Mouse (Mus musculus): ENCODE data around the gene Fbxl7. TPM values are rescaled to one million over a fixed set of nuclear protein-coding genes. Genes with fewer than 3 reads are reported as not detected.

The Fbxl7 gene
- polyA plus RNA-seq, 1 experiment from 2014 or later, result 12.2 TPM

- H3K36me3 ChIP-seq (ENCODE audit: control insufficient read depth, insufficient read depth, low read length), result no peaks in the 10 kb centered on the region
- H3K4me1 ChIP-seq (ENCODE audit: control insufficient read depth, insufficient read depth, low read length), result no peaks in the 10 kb centered on the region
- no peaks in the 10 kb centered on the region for H3K9me3 ChIP-seq (ENCODE audit: control insufficient read depth, low read length)
- 89% methylated on average over 6 of the region's 6 CpGs for WGBS
- DNase-seq, result no peak
- H3K27me3 ChIP-seq (ENCODE audit: control insufficient read depth, insufficient read depth, low read length), result no peaks in the 10 kb centered on the region
- no peak overlapping the region for H3K4me3 ChIP-seq (replicated peaks; ENCODE audit: low read depth, low read length)
- ATAC-seq (ENCODE audit: low FRiP score, low TSS enrichment), result no peak
- H3K27ac ChIP-seq (replicated peaks; ENCODE audit: low read depth, low read length), result no peak overlapping the region
- no peak overlapping the region for H3K9ac ChIP-seq (replicated peaks; ENCODE audit: low read length)
- no peak overlapping the region for H3K4me2 ChIP-seq (ENCODE audit: low read length)
These were observed 192.1 kb downstream of the Fbxl7 start for GRCm38 (mm10) chr15:26703156-26703840.

- WGBS, result 70% methylated on average over 5 of the region's 5 CpGs
These were observed 193.3 kb downstream of the Fbxl7 start for GRCm38 (mm10) chr15:26701949-26702675.

GRCm38 (mm10) chr15:26693075-26693474, 202.3 kb downstream of the Fbxl7 start:
- Histone ChIP-seq H3K27me3 (ENCODE audit: control insufficient read depth, insufficient read depth, low read length) (no peaks in the 10 kb centered on the region), H3K27ac (replicated peaks; ENCODE audit: low read depth, low read length) (no peak overlapping the region), H3K9me3 (ENCODE audit: control insufficient read depth, low read length) (no peaks in the 10 kb centered on the region), H3K4me2 (ENCODE audit: low read length) (no peak overlapping the region), H3K4me1 (ENCODE audit: control insufficient read depth, insufficient read depth, low read length) (no peaks in the 10 kb centered on the region; the same call in 1 of the 2 replicates), H3K36me3 (ENCODE audit: control insufficient read depth, insufficient read depth, low read length) (no peaks in the 10 kb centered on the region), H3K9ac (replicated peaks; ENCODE audit: low read length) (no peak overlapping the region), H3K4me3 (replicated peaks; ENCODE audit: low read depth, low read length) (no peak overlapping the region)
- WGBS, result 69% methylated on average over 3 of the region's 3 CpGs
- ATAC-seq (ENCODE audit: low FRiP score, low TSS enrichment), result no peak
- DNase-seq, result no peak

More at GRCm38 (mm10) chr15:26701949-26702675, 193.3 kb downstream of the Fbxl7 start:
- Histone ChIP-seq H3K4me3 (replicated peaks; ENCODE audit: low read depth, low read length) (no peak overlapping the region), H3K9me3 (ENCODE audit: control insufficient read depth, low read length) (no peaks in the 10 kb centered on the region), H3K27ac (replicated peaks; ENCODE audit: low read depth, low read length) (no peak overlapping the region), H3K36me3 (ENCODE audit: control insufficient read depth, insufficient read depth, low read length) (no peaks in the 10 kb centered on the region), H3K4me2 (ENCODE audit: low read length) (no peak overlapping the region), H3K27me3 (ENCODE audit: control insufficient read depth, insufficient read depth, low read length) (no peaks in the 10 kb centered on the region), H3K4me1 (ENCODE audit: control insufficient read depth, insufficient read depth, low read length) (no peaks in the 10 kb centered on the region), H3K9ac (replicated peaks; ENCODE audit: low read length) (no peak overlapping the region)
- ATAC-seq (ENCODE audit: low FRiP score, low TSS enrichment) (no peak), DNase-seq (no peak)

- H3K4me3 ChIP-seq (replicated peaks; ENCODE audit: low read depth, low read length), result no peak overlapping the region
- H3K4me2 ChIP-seq (ENCODE audit: low read length), result no peak overlapping the region
- no peaks in the 10 kb centered on the region for H3K27me3 ChIP-seq (ENCODE audit: control insufficient read depth, insufficient read depth, low read length)
- H3K27ac ChIP-seq (replicated peaks; ENCODE audit: low read depth, low read length), result 0 out of 2 replicates have a peak overlapping the region, but pooled peaks have one; percentile 22
- no peaks in the 10 kb centered on the region for H3K9me3 ChIP-seq (ENCODE audit: control insufficient read depth, low read length)
- H3K4me1 ChIP-seq (ENCODE audit: control insufficient read depth, insufficient read depth, low read length), result peaks cover 2% of the 10 kb centered on the region; the same call in 1 of the 2 replicates
- DNase-seq, result peak; percentile 39
- no peak for ATAC-seq (ENCODE audit: low FRiP score, low TSS enrichment)
- no peaks in the 10 kb centered on the region for H3K36me3 ChIP-seq (ENCODE audit: control insufficient read depth, insufficient read depth, low read length)
- WGBS, result 54% methylated on average over 10 of the region's 10 CpGs
- H3K9ac ChIP-seq (replicated peaks; ENCODE audit: low read length), result no peak overlapping the region
These were observed 206.8 kb downstream of the Fbxl7 start for GRCm38 (mm10) chr15:26688472-26689104.

- no peaks in the 10 kb centered on the region for H3K9me3 ChIP-seq (ENCODE audit: control insufficient read depth, low read length)
- H3K4me3 ChIP-seq (replicated peaks; ENCODE audit: low read depth, low read length), result no peak overlapping the region
- H3K4me2 ChIP-seq (ENCODE audit: low read length), result no peak overlapping the region
- H3K36me3 ChIP-seq (ENCODE audit: control insufficient read depth, insufficient read depth, low read length), result no peaks in the 10 kb centered on the region
- DNase-seq (peak; percentile 67), ATAC-seq (ENCODE audit: low FRiP score, low TSS enrichment) (no peak)
- 32% methylated on average over 7 of the region's 7 CpGs for WGBS
- no peaks in the 10 kb centered on the region for H3K27me3 ChIP-seq (ENCODE audit: control insufficient read depth, insufficient read depth, low read length)
- H3K4me1 ChIP-seq (ENCODE audit: control insufficient read depth, insufficient read depth, low read length), result peaks cover 2% of the 10 kb centered on the region; the same call in 1 of the 2 replicates
- H3K9ac ChIP-seq (replicated peaks; ENCODE audit: low read length), result no peak overlapping the region
- H3K27ac ChIP-seq (replicated peaks; ENCODE audit: low read depth, low read length), result no peak overlapping the region
These were observed 207.7 kb downstream of the Fbxl7 start for GRCm38 (mm10) chr15:26687729-26688128.

GRCm38 (mm10) chr15:26682279-26682678, 213.1 kb downstream of the Fbxl7 start:
- Histone ChIP-seq H3K4me2 (ENCODE audit: low read length) (no peak overlapping the region), H3K4me1 (ENCODE audit: control insufficient read depth, insufficient read depth, low read length) (no peaks in the 10 kb centered on the region), H3K27ac (replicated peaks; ENCODE audit: low read depth, low read length) (no peak overlapping the region), H3K27me3 (ENCODE audit: control insufficient read depth, insufficient read depth, low read length) (no peaks in the 10 kb centered on the region), H3K4me3 (replicated peaks; ENCODE audit: low read depth, low read length) (no peak overlapping the region), H3K36me3 (ENCODE audit: control insufficient read depth, insufficient read depth, low read length) (no peaks in the 10 kb centered on the region), H3K9ac (replicated peaks; ENCODE audit: low read length) (no peak overlapping the region), H3K9me3 (ENCODE audit: control insufficient read depth, low read length) (no peaks in the 10 kb centered on the region)
- DNase-seq (no peak), ATAC-seq (ENCODE audit: low FRiP score, low TSS enrichment) (no peak)
- WGBS, result 93% methylated on average over 9 of the region's 9 CpGs

- DNase-seq (peak; percentile 60), ATAC-seq (ENCODE audit: low FRiP score, low TSS enrichment) (no peak)
- H3K9ac ChIP-seq (replicated peaks; ENCODE audit: low read length), result no peak overlapping the region
- WGBS, result 74% methylated on average over 5 of the region's 5 CpGs
- no peaks in the 10 kb centered on the region for H3K27me3 ChIP-seq (ENCODE audit: control insufficient read depth, insufficient read depth, low read length)
- no peaks in the 10 kb centered on the region for H3K36me3 ChIP-seq (ENCODE audit: control insufficient read depth, insufficient read depth, low read length)
- H3K27ac ChIP-seq (replicated peaks; ENCODE audit: low read depth, low read length), result no peak overlapping the region
- H3K4me3 ChIP-seq (replicated peaks; ENCODE audit: low read depth, low read length), result no peak overlapping the region
- H3K9me3 ChIP-seq (ENCODE audit: control insufficient read depth, low read length), result no peaks in the 10 kb centered on the region
- no peaks in the 10 kb centered on the region for H3K4me1 ChIP-seq (ENCODE audit: control insufficient read depth, insufficient read depth, low read length)
- no peak overlapping the region for H3K4me2 ChIP-seq (ENCODE audit: low read length)
These were observed 222.0 kb downstream of the Fbxl7 start for GRCm38 (mm10) chr15:26673239-26673859.

- ATAC-seq (ENCODE audit: low FRiP score, low TSS enrichment) (no peak), DNase-seq (peak; percentile 27)
- H3K27ac ChIP-seq (replicated peaks; ENCODE audit: low read depth, low read length), result no peak overlapping the region
- no peaks in the 10 kb centered on the region for H3K4me1 ChIP-seq (ENCODE audit: control insufficient read depth, insufficient read depth, low read length)
- 70% methylated on average over 8 of the region's 8 CpGs for WGBS
- H3K27me3 ChIP-seq (ENCODE audit: control insufficient read depth, insufficient read depth, low read length), result no peaks in the 10 kb centered on the region
- no peak overlapping the region for H3K9ac ChIP-seq (replicated peaks; ENCODE audit: low read length)
- no peaks in the 10 kb centered on the region for H3K36me3 ChIP-seq (ENCODE audit: control insufficient read depth, insufficient read depth, low read length)
- H3K4me2 ChIP-seq (ENCODE audit: low read length), result no peak overlapping the region
- no peaks in the 10 kb centered on the region for H3K9me3 ChIP-seq (ENCODE audit: control insufficient read depth, low read length)
- H3K4me3 ChIP-seq (replicated peaks; ENCODE audit: low read depth, low read length), result no peak overlapping the region
These were observed 240.4 kb downstream of the Fbxl7 start for GRCm38 (mm10) chr15:26654988-26655387.

Measured in midbrain, embryonic 14.5 days (tissue).